Mouse (Mus musculus): ENCODE measurements around the gene Ezh1. TPM values are rescaled to one million over a fixed set of nuclear protein-coding genes. Genes with fewer than 3 reads are reported as not detected.

Gene Ezh1
- total RNA-seq, 2 experiments from 2014 or later, result 32.4 TPM

- intact Hi-C loops (cut with DNase I), result loop anchor here (1.0 kb wide), 1 partner anchor 36 kb away; no protein-coding TSS in a partner anchor
Measured at GRCm38 (mm10) chr11:101248258-101248994, 22.2 kb upstream of the Ezh1 start.

GRCm38 (mm10) chr11:101247521-101248030 lies 21.3 kb upstream of the Ezh1 start:
- no peak for DNase-seq (ENCODE audit: low spot score in 2 of 2)
- intact Hi-C loops (cut with DNase I), result loop anchor here (1.0 kb wide), 1 partner anchor 35 kb away; no protein-coding TSS in a partner anchor

More at GRCm38 (mm10) chr11:101248258-101248994, 22.2 kb upstream of the Ezh1 start:
- DNase-seq (ENCODE audit: low spot score in 2 of 2), result peak; percentile 60 to 70

- intact Hi-C loops (cut with DNase I), result no loop called here
- no peak for DNase-seq (ENCODE audit: low spot score in 2 of 2)
Measured at GRCm38 (mm10) chr11:101246702-101247012, 20.4 kb upstream of the Ezh1 start.

- DNase-seq (ENCODE audit: low spot score in 2 of 2), result no peak
- intact Hi-C loops (cut with DNase I), result no loop called here
Measured at GRCm38 (mm10) chr11:101245855-101246701, 19.8 kb upstream of the Ezh1 start, which contains the start of gene Ramp2. Ramp2 (plus strand) TSS chr11:101246028.

GRCm38 (mm10) chr11:101245071-101245470 lies 18.8 kb upstream of the Ezh1 start:
- no peak for DNase-seq (ENCODE audit: low spot score in 2 of 2)
- intact Hi-C loops (cut with DNase I), result no loop called here

GRCm38 (mm10) chr11:101238071-101238647 lies 11.9 kb upstream of the Ezh1 start:
- peak in 1 of 2 experiments; percentile 17 for DNase-seq (ENCODE audit: low spot score in 2 of 2)
- intact Hi-C loops (cut with DNase I), result no loop called here

GRCm38 (mm10) chr11:101236782-101237181 lies 10.5 kb upstream of the Ezh1 start:
- intact Hi-C loops (cut with DNase I), result no loop called here
- DNase-seq (ENCODE audit: low spot score in 2 of 2), result no peak

- no peak for DNase-seq (ENCODE audit: low spot score in 2 of 2)
- intact Hi-C loops (cut with DNase I), result no loop called here
Measured at GRCm38 (mm10) chr11:101235429-101235828, 9.2 kb upstream of the Ezh1 start.

GRCm38 (mm10) chr11:101234124-101234523 lies 7.9 kb upstream of the Ezh1 start:
- no peak for DNase-seq (ENCODE audit: low spot score in 2 of 2)
- intact Hi-C loops (cut with DNase I), result no loop called here

GRCm38 (mm10) chr11:101233240-101233639 lies 7.0 kb upstream of the Ezh1 start:
- no peak for DNase-seq (ENCODE audit: low spot score in 2 of 2)
- intact Hi-C loops (cut with DNase I), result no loop called here

GRCm38 (mm10) chr11:101232010-101232839 lies 6.0 kb upstream of the Ezh1 start:
- no peak for DNase-seq (ENCODE audit: low spot score in 2 of 2)
- intact Hi-C loops (cut with DNase I), result no loop called here

- peak in 1 of 2 experiments; percentile 34 for DNase-seq (ENCODE audit: low spot score in 2 of 2)
- intact Hi-C loops (cut with DNase I), result no loop called here
Measured at GRCm38 (mm10) chr11:101230991-101231871, 5.0 kb upstream of the Ezh1 start.

- intact Hi-C loops (cut with DNase I), result no loop called here
- no peak for DNase-seq (ENCODE audit: low spot score in 2 of 2)
Measured at GRCm38 (mm10) chr11:101230526-101230925, 4.3 kb upstream of the Ezh1 start.

- DNase-seq (ENCODE audit: low spot score in 2 of 2), result no peak
- intact Hi-C loops (cut with DNase I), result no loop called here
Measured at GRCm38 (mm10) chr11:101230061-101230511, 3.8 kb upstream of the Ezh1 start.

GRCm38 (mm10) chr11:101229361-101229900 lies 3.2 kb upstream of the Ezh1 start:
- DNase-seq (ENCODE audit: low spot score in 2 of 2), result peak in 1 of 2 experiments; percentile 11
- intact Hi-C loops (cut with DNase I), result loop anchor here (10.0 kb wide), 1 partner anchor 165 kb away; no protein-coding TSS in a partner anchor

GRCm38 (mm10) chr11:101225331-101226064 lies 765 bp downstream of the Ezh1 start:
- no peak for DNase-seq (ENCODE audit: low spot score in 2 of 2)
- intact Hi-C loops (cut with DNase I), result loop anchor here (10.0 kb wide), 1 partner anchor 169 kb away; no protein-coding TSS in a partner anchor

GRCm38 (mm10) chr11:101224337-101224736 lies 1.9 kb downstream of the Ezh1 start:
- no peak for DNase-seq (ENCODE audit: low spot score in 2 of 2)
- intact Hi-C loops (cut with DNase I), result loop anchor here (10.0 kb wide), 1 partner anchor 170 kb away; no protein-coding TSS in a partner anchor
